Mouse (Mus musculus): ENCODE measurements around the gene Oas1f.

DNA sequence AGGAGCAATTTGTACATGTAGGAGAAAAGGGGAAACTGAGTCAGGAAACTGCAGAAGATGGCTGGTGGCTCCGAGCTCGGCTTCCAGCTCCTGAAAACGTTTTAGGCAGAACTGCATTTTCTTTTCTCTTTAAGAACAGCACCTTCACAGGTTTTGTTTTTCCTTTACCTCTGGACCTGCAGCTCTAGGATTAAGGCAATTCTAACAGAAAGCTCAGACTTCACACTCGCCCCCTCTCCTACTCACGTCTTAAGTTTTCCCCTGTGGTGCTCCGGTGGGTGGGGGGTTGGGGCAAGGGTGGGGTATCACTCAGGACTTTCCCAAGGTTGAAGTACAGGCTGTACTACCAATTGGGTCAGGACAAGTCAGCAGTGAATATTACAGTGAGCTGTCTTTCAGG, 40.7 kb downstream of the Oas1f start:
- TF ChIP-seq CTCF (IDR thresholded peaks at IDR 0.05; ENCODE audit: low read depth) (no peak), EP300 (IDR thresholded peaks at IDR 0.05; ENCODE audit: low read depth) (no peak)
